Mouse (Mus musculus) forebrain, embryonic 14.5 days (tissue): ENCODE measurements around the gene Hoxb8. TPM values are rescaled to one million over a fixed set of nuclear protein-coding genes. Genes with fewer than 3 reads are reported as not detected.

Experiments used
- ATAC-seq: fragments of 200-750 bp; cut with Nextera tagmentation; 2 replicates; pipeline ENCODE4 v1.8.0; 2017; ENCODE audit warnings: mild to moderate bottlenecking, moderate library complexity
- DNase-seq: peaks from one replicate; pipeline ENCODE4 v3.0.0-alpha.2; 2015; ENCODE audit warnings: low spot score
- H3K27ac ChIP-seq: fragments of 300-500 bp; sonication (generic); 2 replicates; pipeline ENCODE4 v1.5.1; 2014; ENCODE audit warnings: low read depth, mild to moderate bottlenecking, control low read depth, low read length, moderate library complexity
- H3K27me3 ChIP-seq: fragments of 300-500 bp; sonication (generic); replicated peaks from 2 replicates; pipeline ENCODE4 v1.6.1; 2014; ENCODE audit warnings: low read length, control low read depth, mixed read lengths; ENCODE audit not compliant: control insufficient read depth, insufficient read depth
- H3K36me3 ChIP-seq: fragments of 300-500 bp; sonication (generic); 2 replicates; pipeline ENCODE4 v1.6.1; 2014; ENCODE audit warnings: low read length, control low read depth; ENCODE audit not compliant: control insufficient read depth, insufficient read depth
- H3K4me1 ChIP-seq: fragments of 300-500 bp; sonication (generic); 2 replicates; pipeline ENCODE4 v1.6.1; 2014; ENCODE audit warnings: antibody characterized with exemption, low read length, control low read depth; ENCODE audit not compliant: control insufficient read depth, insufficient read depth
- H3K4me2 ChIP-seq: fragments of 300-500 bp; sonication (generic); 2 replicates; pipeline ENCODE4 v1.6.1; 2014; ENCODE audit warnings: mild to moderate bottlenecking, control low read depth, low read length
- H3K4me3 ChIP-seq: fragments of 300-500 bp; sonication (generic); 2 replicates; pipeline ENCODE4 v1.5.1; 2014; ENCODE audit warnings: low read depth, low read length, control low read depth
- H3K9ac ChIP-seq: fragments of 300-500 bp; sonication (generic); 2 replicates; pipeline ENCODE4 v1.6.1; 2014; ENCODE audit warnings: mild to moderate bottlenecking, low read length, control low read depth, moderate library complexity
- H3K9me3 ChIP-seq: fragments of 300-500 bp; sonication (generic); replicated peaks from 2 replicates; pipeline ENCODE4 v1.6.1; 2016; ENCODE audit warnings: low read length, control low read depth, mixed read lengths; ENCODE audit not compliant: control insufficient read depth
- WGBS: fragments of 180-500 bp; shearing (Covaris S2); extraction: QIAGEN DNeasy Blood & Tissue Kit; methylation state at CpG from one replicate; pipeline ENCODE4 v1.1.7; 2014; 5-methylcytosine and 5-hydroxymethylcytosine counted together
- polyA plus RNA-seq: library from polyadenylated mRNA; unstranded; fragments of >200 nt; fragmentation: Nextera tagmentation; extraction: Ambion mirVana; gene quantifications from 2 replicates; pipeline ENCODE4 v1.2.1, GENCODE M21; 2014

Hoxb8 gene
- polyA plus RNA-seq, 1 experiment from 2014 or later: not detected

DNA sequence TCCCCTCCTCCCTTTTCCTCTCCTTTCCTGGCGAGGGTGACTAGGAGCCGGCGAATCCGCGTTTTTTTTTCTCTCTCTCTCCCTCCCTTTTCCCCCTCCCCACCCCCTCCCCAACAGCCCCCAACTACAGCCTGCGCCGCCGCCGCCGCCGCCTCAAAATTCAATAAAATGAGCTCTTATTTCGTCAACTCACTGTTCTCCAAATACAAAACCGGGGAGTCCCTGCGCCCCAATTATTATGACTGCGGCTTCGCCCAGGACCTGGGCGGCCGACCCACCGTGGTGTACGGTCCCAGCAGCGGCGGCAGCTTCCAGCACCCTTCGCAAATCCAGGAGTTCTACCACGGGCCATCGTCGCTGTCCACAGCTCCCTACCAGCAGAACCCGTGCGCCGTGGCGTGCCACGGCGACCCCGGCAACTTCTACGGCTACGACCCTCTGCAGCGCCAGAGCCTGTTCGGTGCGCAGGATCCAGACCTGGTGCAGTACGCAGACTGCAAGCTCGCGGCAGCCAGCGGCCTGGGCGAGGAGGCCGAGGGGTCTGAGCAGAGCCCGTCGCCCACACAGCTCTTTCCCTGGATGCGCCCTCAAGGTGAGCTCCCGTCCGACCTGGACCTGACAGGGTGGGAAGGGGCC, 1.2 kb downstream of the Hoxb8 start:
- H3K36me3 ChIP-seq: no peaks in the 10 kb centered on the region
- no peak overlapping the region for H3K4me2 ChIP-seq
- DNase-seq (no peak), ATAC-seq (no peak)
- H3K27ac ChIP-seq: no peak overlapping the region
- WGBS: under 1% methylated on average over 49 of the region's 49 CpGs
- H3K9ac ChIP-seq: no peak overlapping the region
- H3K27me3 ChIP-seq: peaks cover 94% of the 10 kb centered on the region
- no peak overlapping the region for H3K4me3 ChIP-seq
- H3K4me1 ChIP-seq: no peaks in the 10 kb centered on the region
- H3K9me3 ChIP-seq: no peaks in the 10 kb centered on the region

GRCm38 (mm10) chr11:96284041-96284749, 2.5 kb downstream of the Hoxb8 start:
- H3K27me3 ChIP-seq: peaks cover 95% of the 10 kb centered on the region
- peak overlapping the region; percentile 17; the same call in 1 of the 2 replicates for H3K4me3 ChIP-seq
- peak; percentile 53 for DNase-seq

DNA sequence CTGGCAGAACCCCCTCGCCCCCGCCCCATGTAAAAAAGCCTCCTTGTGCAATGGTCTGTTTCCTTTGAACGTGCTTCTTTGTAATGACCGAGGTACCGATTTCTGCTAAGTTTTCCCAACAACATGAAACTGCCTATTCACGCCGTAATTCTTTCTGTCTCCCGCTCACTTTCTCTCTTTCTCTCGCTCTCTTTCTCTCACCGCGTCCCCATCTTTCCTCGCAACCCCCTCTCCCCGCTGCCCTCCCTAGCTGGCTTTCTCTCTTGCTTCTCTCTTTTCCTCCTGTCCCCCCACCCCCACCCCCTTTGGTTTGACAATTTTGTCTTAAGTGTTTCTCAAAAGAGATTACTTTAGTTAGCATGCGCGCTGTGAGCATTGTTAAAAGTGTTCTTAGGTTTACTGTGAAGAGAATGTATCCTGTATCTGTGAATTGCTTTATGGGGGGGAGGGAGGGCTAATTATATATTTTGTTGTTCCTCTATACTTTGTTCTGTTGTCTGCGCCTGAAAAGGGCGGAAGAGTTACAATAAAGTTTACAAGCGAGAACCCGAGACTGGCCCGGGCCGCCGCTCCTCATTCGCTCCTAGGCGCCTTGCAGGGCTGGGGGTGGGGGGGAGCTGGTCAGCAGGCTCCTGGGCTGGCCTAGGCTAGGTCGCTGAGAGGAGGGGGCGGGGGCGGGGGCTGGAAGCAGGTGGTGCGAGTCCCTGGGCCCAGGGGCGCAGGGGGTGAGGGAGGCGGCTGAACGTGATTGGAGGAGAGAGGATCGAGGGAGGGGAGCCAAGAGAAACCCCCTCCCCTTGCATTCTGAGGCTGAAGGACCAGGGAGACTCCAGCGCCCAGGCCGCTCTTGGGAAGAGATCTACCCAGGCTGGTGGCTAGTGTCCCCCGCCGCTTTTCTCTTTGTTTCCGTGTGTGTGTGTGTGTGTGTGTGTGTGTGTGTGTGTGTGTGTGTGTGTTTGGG, 3.3 kb downstream of the Hoxb8 start:
- no peak for DNase-seq
- Histone ChIP-seq H3K4me2 (peak overlapping the region; percentile 37), H3K9me3 (no peaks in the 10 kb centered on the region), H3K4me1 (no peaks in the 10 kb centered on the region), H3K9ac (no peak overlapping the region), H3K36me3 (no peaks in the 10 kb centered on the region), H3K27ac (no peak overlapping the region), H3K27me3 (peaks cover 95% of the 10 kb centered on the region), H3K4me3 (no peak overlapping the region)
- ATAC-seq: no peak
- WGBS: under 1% methylated on average over 36 of the region's 37 CpGs

More at GRCm38 (mm10) chr11:96284041-96284749, 2.5 kb downstream of the Hoxb8 start:
- ATAC-seq: no peak
- WGBS: under 1% methylated on average over 49 of the region's 49 CpGs
- H3K27ac ChIP-seq: no peak overlapping the region
- H3K4me1 ChIP-seq: no peaks in the 10 kb centered on the region
- no peak overlapping the region; the same call in 1 of the 2 replicates for H3K9ac ChIP-seq
- H3K9me3 ChIP-seq: no peaks in the 10 kb centered on the region
- H3K4me2 ChIP-seq: peak overlapping the region; percentile 37
- H3K36me3 ChIP-seq: no peaks in the 10 kb centered on the region

DNA sequence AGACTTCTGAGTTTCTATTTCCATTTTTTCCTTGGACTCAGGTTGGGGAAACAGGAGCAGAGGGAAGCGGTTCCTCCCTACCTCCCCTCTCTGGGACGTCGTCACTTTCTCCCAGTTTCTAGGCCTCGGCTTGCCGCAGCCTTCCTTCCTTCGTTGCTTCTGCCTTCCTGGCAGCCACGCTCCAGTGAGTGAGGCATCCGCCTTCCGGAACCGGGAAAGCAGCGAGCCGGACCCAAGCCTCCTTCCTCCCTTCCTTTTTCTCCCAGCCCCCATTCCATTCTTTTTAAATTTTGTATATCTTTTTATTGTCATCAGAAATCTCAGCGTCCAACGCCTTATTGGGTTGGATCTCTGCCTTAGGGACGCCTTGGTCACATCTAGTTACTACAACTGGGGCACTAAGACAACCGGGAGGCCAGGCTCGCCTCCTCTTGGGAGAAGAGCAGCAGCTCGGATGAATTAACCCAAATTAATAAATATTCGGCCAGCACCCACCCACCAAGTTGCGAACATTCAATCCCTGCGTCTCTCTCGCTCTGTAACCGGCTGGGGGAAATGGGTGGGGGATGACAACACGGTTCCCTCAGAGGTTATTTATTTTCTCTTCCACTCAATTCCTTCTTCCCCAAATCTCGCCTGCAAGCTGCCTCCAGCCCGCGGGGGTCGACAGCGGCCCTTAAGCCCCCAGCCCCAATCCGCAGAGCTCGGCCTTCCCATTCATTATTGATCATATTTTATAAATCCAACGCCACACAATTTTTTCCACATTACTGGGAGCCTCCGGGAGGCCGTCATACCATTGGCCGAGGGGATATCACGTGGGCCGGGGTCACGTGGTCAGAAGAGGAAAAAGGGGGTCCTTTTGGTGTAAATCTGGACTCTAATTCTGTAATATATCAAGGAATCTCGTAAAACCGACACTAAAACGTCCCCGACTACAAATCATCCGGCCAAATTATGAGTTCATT, 4.3 kb downstream of the Hoxb8 start, which contains the start of gene Hoxb7:
Hoxb7 (plus strand) TSS at position 853 of the 968 bp plus-strand sequence.
- H3K27ac ChIP-seq: no peak within 1 kb of the TSS
- H3K9me3 ChIP-seq: no peaks in the 10 kb centered on the region
- no peak within 1 kb of the TSS for H3K9ac ChIP-seq
- H3K4me3 ChIP-seq: no peak within 1 kb of the TSS
- peaks cover 94% of the 10 kb centered on the region for H3K27me3 ChIP-seq
- no peaks in the 10 kb centered on the region for H3K4me1 ChIP-seq
- WGBS: 1% methylated on average over 42 of the region's 43 CpGs
- no peak for ATAC-seq
- H3K36me3 ChIP-seq: no peaks in the 10 kb centered on the region
- H3K4me2 ChIP-seq: no peak within 1 kb of the TSS
- no peak for DNase-seq

GRCm38 (mm10) chr11:96286739-96287385, 5.2 kb downstream of the Hoxb8 start:
- no peak overlapping the region for H3K27ac ChIP-seq
- no peaks in the 10 kb centered on the region for H3K4me1 ChIP-seq
- WGBS: under 1% methylated on average over 55 of the region's 55 CpGs
- peaks cover 97% of the 10 kb centered on the region for H3K27me3 ChIP-seq
- H3K9me3 ChIP-seq: no peaks in the 10 kb centered on the region
- no peak overlapping the region for H3K9ac ChIP-seq
- DNase-seq: no peak
- ATAC-seq: no peak
- H3K36me3 ChIP-seq: no peaks in the 10 kb centered on the region
- no peak overlapping the region for H3K4me2 ChIP-seq
- H3K4me3 ChIP-seq: no peak overlapping the region

GRCm38 (mm10) chr11:96287411-96287810, 5.7 kb downstream of the Hoxb8 start:
- peaks cover 99% of the 10 kb centered on the region for H3K27me3 ChIP-seq
- no peak overlapping the region for H3K4me3 ChIP-seq
- WGBS: under 1% methylated on average over 8 of the region's 9 CpGs
- H3K9me3 ChIP-seq: no peaks in the 10 kb centered on the region
- H3K9ac ChIP-seq: no peak overlapping the region
- H3K27ac ChIP-seq: no peak overlapping the region
- no peaks in the 10 kb centered on the region for H3K36me3 ChIP-seq
- no peaks in the 10 kb centered on the region for H3K4me1 ChIP-seq
- no peak overlapping the region for H3K4me2 ChIP-seq
- no peak for DNase-seq
- ATAC-seq: no peak

DNA sequence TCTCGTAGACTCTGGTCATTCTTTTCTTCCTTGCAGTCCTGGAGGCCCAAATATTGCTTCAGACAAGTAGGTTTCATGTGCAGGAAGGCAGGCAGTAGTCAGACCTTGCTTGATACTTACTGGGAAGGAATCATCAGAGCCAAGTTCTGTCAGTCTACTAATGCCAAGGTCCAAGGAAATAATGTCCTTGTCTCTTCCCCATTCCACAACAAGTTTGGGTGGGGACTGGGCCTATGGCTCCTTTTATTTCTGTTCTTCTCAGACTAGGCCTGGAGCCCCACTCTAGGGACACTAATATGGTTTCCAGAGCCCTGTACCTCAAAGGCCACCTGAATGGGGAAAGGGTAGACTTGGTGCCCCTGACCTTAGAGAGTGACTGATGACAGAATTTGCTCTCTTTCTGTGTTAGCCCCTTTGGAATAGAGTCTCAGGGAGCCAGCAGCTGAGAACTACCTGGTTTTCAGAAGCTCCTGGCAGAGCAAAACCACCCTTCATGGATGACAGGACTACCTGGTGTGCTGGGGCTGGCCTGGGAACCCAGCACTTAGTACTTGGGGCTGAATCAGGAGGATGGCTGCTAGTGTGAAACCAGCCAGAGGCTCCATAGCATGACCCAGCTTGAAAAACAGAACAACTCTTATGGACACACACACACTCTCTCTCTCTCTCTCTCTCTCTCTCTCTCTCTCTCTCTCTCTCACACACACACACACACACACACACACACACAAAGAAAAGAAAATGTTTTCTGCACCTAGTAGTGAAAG, 6.9 kb downstream of the Hoxb8 start:
- H3K9me3 ChIP-seq: no peaks in the 10 kb centered on the region
- WGBS: 12% methylated on average over 1 of the region's 1 CpGs
- peaks cover 99% of the 10 kb centered on the region for H3K27me3 ChIP-seq
- H3K4me1 ChIP-seq: no peaks in the 10 kb centered on the region
- no peak overlapping the region for H3K4me3 ChIP-seq
- no peak for ATAC-seq
- no peaks in the 10 kb centered on the region for H3K36me3 ChIP-seq
- H3K9ac ChIP-seq: no peak overlapping the region
- no peak overlapping the region for H3K27ac ChIP-seq
- no peak for DNase-seq
- no peak overlapping the region for H3K4me2 ChIP-seq
